Mouse (Mus musculus) embryo, embryonic 11.5 days (tissue): Measurements from ENCODE around the gene Snrpd3.
"Not testable (repeated sequence)": the region's sequence is repeated elsewhere in the genome, so short reads cannot be mapped to it uniquely, and the experiment has no call there.

Experiments
- DNase-seq: peaks from one replicate; pipeline ENCODE4 v3.0.0-alpha.2; 2012; ENCODE audit warnings: low read depth, low spot score

Snrpd3 gene

GRCm38 (mm10) chr10:75501641-75502040 is 15.7 kb upstream of the Snrpd3 start:
- no peak for DNase-seq

GRCm38 (mm10) chr10:75503692-75504091 is 13.7 kb upstream of the Snrpd3 start:
- DNase-seq = no peak

GRCm38 (mm10) chr10:75504234-75505129 is 12.9 kb upstream of the Snrpd3 start:
- no peak for DNase-seq

- DNase-seq = no peak
Observed at GRCm38 (mm10) chr10:75505130-75505495, 12.2 kb upstream of the Snrpd3 start.

- not testable (repeated sequence) for DNase-seq
Observed at GRCm38 (mm10) chr10:75505928-75506327, 11.4 kb upstream of the Snrpd3 start.

- DNase-seq = no peak
Observed at GRCm38 (mm10) chr10:75510446-75510845, 6.9 kb upstream of the Snrpd3 start.

- no peak for DNase-seq
Observed at GRCm38 (mm10) chr10:75511060-75511459, 6.3 kb upstream of the Snrpd3 start.

- no peak for DNase-seq
Observed at GRCm38 (mm10) chr10:75511897-75512296, 5.5 kb upstream of the Snrpd3 start.

- no peak for DNase-seq
Observed at GRCm38 (mm10) chr10:75512796-75513195, 4.6 kb upstream of the Snrpd3 start.

GRCm38 (mm10) chr10:75513306-75514067 is 3.9 kb upstream of the Snrpd3 start:
- no peak for DNase-seq

- DNase-seq = no peak
Observed at GRCm38 (mm10) chr10:75514361-75514760, 3.0 kb upstream of the Snrpd3 start.

- DNase-seq = no peak
Observed at GRCm38 (mm10) chr10:75515216-75516037, 1.9 kb upstream of the Snrpd3 start.

GRCm38 (mm10) chr10:75516038-75516723 is 1.2 kb upstream of the Snrpd3 start:
- no peak for DNase-seq

GRCm38 (mm10) chr10:75516724-75517072 is 653 bp upstream of the Snrpd3 start:
- DNase-seq = no peak

- peak; percentile 92 for DNase-seq
Observed at GRCm38 (mm10) chr10:75517758-75518143, 400 bp downstream of the Snrpd3 start, which contains the start of gene Gucd1. Gene Gucd1 (minus strand): TSS chr10:75517972.

- DNase-seq = no peak
Observed at GRCm38 (mm10) chr10:75520581-75520980, 3.2 kb downstream of the Snrpd3 start.

- no peak for DNase-seq
Observed at GRCm38 (mm10) chr10:75521643-75522042, 4.3 kb downstream of the Snrpd3 start.

GRCm38 (mm10) chr10:75525450-75525849 is 8.1 kb downstream of the Snrpd3 start:
- not testable (repeated sequence) for DNase-seq

GRCm38 (mm10) chr10:75530322-75530721 is 13.0 kb downstream of the Snrpd3 start:
- no peak for DNase-seq

GRCm38 (mm10) chr10:75531532-75532090 is 14.3 kb downstream of the Snrpd3 start:
- no peak for DNase-seq

- no peak for DNase-seq
Observed at GRCm38 (mm10) chr10:75534216-75534615, 16.9 kb downstream of the Snrpd3 start.
